Mouse (Mus musculus) thymus, adult 2 months (tissue): ENCODE measurements at regions not wholly inside any gene's neighbourhood (a gene's known extent, or its start where the extent isn't known, plus 50 kb on each side); places are given as distances from the start of the nearest gene placed in this dataset.

Experiments
- CTCF ChIP-seq: fragments of 200-500 bp; IDR thresholded peaks from 2 replicates; pipeline ENCODE4 v1.5.1; 2012; ENCODE audit warnings: mild to moderate bottlenecking, control low read depth, low read length, moderate library complexity, borderline replicate concordance; ENCODE audit not compliant: control insufficient read depth, poor library complexity, insufficient read depth; ENCODE audit errors: extremely low read depth
- POLR2A ChIP-seq: fragments of 200-500 bp; IDR thresholded peaks from 2 replicates; pipeline ENCODE4 v1.6.1; 2012; ENCODE audit warnings: mild to moderate bottlenecking, low read length, control low read depth, moderate library complexity; ENCODE audit not compliant: control insufficient read depth, poor library complexity, insufficient read depth; ENCODE audit errors: extremely low read depth

DNA sequence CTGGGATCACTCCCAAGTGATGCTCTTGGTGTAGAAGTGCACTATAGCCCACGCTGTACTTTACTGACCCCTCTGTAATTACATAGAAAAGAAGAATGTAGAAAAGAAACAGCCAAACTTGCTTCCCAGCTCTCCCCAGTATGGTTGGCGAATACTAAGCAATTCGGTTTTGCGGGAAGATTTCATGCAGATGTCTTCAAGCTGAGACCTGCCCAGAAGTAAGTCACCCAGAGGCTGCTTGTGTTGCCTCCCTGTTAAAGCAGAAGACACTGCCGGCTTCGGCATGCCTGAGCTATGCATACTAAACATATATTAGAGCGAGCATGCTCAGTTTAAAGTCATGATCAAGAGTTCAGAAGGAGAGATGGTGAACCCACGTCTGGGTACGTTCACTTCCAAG is 124.0 kb upstream of the Xylt1 start:
- TF ChIP-seq CTCF (no peak), POLR2A (no peak)
